Mouse (Mus musculus): ENCODE data around the gene Arl14.
A peak's percentile ranks its signal among the peaks of the same experiment; 100 is the strongest.

Gene Arl14

GRCm38 (mm10) chr3:69221806-69222501, at the start of gene Arl14:
Gene Arl14 (plus strand): TSS chr3:69222419.
- no peak for DNase-seq

DNA sequence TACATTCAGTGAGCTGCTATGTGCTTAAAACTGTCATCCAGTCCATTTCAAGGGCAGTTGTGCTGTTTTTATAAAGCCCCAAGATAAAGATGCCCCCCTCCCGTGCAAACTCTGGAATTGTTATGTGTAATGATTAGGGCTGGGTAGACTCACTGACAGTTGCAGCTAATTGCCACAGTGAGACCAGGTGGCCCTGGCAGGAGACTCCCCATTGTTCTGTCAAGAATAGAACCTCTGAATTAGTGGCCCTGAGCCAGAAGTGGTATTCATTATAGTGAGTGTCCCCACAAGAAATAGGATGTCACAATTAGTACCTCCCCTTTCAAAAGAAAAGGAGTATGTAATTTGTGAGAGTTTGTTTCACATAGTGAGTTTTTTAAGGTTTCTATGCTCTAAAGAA, 47.0 kb upstream of the Arl14 start:
- DNase-seq, result peak; percentile 32 to 38

DNA sequence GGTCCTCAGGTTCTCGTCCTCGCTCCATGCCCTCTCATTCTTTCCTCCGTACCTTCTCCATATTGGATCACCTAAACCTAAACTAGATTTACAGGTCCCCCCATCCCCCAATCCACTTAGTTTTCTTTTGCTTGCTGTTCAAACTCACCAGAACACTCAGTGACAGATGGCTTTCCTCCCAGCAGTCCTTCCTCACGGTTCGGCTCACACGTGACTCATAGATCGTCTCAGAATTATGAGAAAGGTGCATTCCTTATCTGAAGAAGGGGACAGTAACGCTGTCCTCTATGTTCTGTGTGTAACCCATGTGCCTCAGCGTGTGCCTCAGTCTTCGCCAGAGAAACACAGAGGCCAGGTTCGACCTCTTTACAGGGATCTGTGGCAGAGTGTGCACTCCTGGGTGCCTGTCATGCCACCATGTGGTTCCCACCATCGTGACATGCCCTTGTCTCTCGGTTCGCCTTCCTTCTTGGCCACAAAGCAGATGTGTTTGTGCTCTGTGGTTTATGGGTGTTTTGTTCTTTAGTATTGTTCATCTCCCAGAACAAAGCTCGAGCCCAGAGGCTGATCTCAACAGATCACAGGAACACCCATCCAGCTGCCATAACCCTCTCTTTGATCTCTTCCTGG, 44.9 kb upstream of the Arl14 start:
- peak; percentile 22 to 25 for DNase-seq

DNA sequence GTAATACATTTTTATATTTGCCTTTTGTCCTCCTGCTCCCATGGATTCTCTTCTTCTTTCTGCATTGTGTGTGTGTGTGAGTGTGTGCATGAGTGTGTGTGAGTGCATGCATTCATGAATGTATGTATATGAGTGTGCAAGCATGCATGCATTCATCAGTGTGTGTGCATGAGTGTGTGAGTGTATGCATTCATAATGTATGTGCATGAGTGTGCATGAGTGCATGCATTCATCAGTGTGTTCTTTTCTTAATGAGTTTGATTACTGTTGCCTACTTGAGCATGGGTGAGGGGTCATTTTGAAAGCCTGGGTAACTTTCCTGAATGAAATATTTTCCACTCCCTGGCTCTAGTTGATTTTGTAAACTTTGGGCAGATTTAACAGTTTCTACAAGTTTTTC, 44.3 kb upstream of the Arl14 start:
- no peak for DNase-seq

- DNase-seq, result no peak
Observed at GRCm38 (mm10) chr3:69178365-69179004, 43.7 kb upstream of the Arl14 start.

DNA sequence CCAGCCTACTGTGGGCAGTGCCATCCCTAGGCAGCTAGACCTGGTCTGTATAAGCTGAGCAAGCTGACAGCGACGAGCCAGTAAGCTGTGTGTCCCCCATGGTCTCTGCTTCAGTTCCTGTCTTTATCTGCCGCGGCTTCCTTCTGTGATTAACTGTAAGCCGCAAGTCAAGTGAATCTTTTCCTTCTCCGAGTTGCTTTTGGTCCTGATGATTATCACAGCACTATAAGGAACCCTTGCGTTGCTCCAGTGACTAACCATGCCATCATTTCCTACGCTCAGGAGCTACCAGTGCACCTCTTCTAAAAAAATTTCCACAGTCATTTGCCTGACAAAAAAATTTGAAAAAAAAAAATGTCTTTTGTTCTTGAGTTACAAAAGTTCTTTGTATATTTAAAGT, 40.7 kb upstream of the Arl14 start:
- DNase-seq, result no peak

- no peak for DNase-seq
Observed at GRCm38 (mm10) chr3:69182225-69182624, 40.0 kb upstream of the Arl14 start.

DNA sequence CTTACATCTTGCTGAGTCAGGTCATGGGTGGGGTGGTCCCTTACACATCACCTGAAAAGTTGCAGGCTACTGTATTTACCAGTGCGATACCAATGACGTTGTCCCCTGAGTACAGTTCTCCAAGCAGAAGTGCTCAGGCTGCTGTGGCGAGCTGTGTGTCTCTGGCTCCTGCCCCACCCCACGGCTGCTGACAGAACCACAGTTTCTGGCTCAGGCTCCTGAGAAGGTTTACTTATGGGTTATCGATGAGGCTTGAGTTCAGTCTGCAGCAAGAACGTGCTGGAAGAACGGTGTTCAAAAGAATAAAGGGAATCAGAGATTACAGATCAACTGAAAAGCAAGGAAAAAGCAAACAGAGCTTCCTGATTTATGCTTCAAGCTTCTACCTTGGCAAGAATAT, 37.0 kb upstream of the Arl14 start:
- no peak for DNase-seq

DNA sequence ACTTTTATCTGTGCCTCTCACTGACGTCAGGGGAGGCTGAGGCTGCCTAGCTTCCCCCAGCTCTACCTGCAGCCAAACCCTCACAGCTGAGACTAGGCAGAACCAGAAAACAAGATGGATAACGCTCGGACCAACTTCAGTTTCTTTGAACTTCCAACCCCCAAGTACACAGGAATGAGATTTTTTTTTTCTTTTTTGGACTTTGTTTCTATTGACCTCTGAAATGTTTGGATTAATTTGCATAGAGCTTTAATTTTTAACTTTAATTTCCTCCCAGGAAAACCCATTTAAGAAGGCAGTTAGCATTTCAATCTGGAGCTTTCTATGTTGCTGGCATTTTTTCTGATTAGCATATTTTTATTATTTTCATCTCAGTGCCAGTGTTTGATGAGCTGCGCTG, 36.2 kb upstream of the Arl14 start:
- no peak for DNase-seq

DNA sequence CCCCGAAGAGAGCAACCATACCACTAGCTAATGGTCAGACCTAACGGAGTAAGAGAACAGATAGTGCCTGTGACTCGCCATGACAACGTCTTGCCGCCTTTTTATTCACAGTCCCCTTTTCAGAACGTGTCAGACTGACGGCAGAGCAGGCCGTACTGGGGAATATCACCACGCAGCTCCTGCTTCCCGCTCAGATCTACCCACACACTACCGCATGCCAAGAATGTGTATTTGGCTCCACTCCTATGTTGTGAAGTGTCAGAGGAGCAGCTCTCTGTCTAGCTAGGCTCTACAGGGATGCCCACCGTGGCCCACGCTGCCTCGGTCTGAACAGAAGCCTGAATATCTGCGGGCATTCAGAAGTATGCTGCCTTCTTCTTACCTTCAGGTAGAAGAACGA, 35.6 kb upstream of the Arl14 start:
- no peak for DNase-seq

DNA sequence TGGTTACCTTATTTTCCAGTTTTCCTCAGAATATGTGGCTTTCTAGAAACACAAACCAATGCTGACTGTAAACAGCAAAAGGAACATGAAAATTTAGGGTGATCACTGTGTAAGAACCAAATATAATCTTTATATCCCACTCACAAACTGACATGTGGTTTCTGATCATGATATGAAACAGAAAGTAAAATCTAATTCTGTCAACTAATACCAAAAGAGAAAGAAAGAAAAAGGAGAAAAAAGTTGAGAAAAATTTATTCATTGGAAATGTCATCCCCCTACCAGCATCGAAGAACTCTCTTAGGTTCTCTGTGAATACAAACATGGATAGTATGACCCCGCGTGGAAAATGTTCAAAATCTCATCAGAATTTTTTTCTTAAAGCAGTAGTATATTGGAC, 29.2 kb upstream of the Arl14 start:
- no peak for DNase-seq

- no peak for DNase-seq
Observed at GRCm38 (mm10) chr3:69194496-69194895, 27.7 kb upstream of the Arl14 start.

- DNase-seq, result no peak
Observed at GRCm38 (mm10) chr3:69195251-69195650, 27.0 kb upstream of the Arl14 start.

GRCm38 (mm10) chr3:69198098-69198497, 24.1 kb upstream of the Arl14 start:
- no peak for DNase-seq

DNA sequence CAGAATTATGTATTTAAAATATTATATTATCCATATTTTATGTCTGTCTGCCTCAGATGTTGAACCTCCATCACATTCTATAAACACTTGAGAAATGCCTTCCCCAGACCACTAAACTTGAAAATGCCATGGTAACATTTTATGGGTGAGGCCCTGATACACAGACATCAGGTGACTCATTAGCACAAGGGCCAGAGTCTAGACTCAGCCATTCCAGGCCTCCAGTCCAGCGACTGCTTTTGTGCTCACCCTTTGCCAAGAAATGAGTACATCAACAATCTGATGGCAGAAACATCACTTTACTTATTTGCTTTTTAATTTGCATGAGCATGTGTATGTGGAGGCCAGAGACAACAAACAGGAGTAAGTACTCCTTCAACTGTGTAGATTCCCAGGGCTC, 22.0 kb upstream of the Arl14 start:
- DNase-seq, result no peak

- DNase-seq, result no peak
Observed at GRCm38 (mm10) chr3:69201206-69201605, 21.0 kb upstream of the Arl14 start.

DNA sequence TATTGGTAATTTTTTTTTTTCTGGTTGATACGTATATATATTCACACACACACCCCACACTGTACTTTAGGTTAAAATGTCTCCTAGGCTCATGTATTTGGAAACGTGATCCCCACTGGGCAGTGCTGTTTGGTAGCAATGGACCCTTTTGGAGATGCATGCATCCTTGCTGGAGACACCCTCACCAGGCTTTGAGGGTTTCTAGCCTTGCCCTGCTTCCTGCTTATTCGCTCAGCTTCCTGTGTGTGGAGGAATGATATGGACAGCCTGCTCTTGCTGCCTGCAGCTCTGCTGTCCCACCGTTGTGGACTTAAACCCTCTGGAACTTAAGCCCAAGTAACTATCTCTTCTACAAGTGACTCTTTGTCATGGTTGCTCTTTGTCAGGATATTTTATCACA, 19.3 kb upstream of the Arl14 start:
- DNase-seq, result no peak

- DNase-seq, result no peak
Observed at GRCm38 (mm10) chr3:69205266-69206054, 16.8 kb upstream of the Arl14 start.

- DNase-seq, result no peak
Observed at GRCm38 (mm10) chr3:69206193-69206893, 15.9 kb upstream of the Arl14 start.

DNA sequence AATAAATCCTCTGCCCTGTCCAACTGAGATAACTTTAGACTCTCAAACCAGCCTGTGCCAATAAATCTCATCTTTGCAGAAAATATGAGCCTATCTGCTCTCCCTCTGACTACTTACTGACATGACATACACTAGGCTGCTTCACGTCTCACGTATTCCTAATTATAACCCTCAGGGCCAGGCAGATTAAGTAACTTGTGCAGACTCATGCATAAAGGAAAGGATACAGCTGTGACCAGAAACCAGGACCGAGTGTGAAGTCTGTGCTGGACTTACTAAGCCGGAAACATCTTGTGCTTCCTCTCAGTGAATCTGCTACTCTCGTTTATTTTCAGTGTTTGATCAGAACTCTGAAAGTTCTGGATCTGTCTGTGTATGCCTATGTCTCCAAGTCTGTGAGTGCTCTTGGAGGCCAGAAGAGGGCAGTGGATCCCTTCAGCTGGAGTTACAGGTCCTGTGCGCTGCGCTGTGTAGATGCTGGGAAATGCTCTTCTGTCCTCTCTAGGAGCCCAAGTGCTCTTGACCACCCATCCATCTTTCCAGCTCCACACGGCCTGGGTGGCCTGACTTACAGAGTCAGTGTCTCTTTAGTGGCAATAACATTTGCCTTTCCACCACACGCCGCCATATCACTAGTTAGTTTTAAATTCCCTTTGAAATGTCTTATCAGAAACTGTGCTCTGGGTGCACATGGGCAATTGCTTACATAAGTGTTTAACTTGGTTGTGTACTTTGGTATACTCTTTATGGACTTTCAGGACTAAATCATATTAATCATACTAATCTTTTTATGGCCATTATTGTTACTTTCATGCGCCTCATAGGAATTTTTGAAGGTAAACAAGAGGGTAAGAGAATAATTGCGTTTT, 13.5 kb upstream of the Arl14 start:
- DNase-seq, result no peak

GRCm38 (mm10) chr3:69212246-69212645, 10.0 kb upstream of the Arl14 start:
- no peak for DNase-seq

DNA sequence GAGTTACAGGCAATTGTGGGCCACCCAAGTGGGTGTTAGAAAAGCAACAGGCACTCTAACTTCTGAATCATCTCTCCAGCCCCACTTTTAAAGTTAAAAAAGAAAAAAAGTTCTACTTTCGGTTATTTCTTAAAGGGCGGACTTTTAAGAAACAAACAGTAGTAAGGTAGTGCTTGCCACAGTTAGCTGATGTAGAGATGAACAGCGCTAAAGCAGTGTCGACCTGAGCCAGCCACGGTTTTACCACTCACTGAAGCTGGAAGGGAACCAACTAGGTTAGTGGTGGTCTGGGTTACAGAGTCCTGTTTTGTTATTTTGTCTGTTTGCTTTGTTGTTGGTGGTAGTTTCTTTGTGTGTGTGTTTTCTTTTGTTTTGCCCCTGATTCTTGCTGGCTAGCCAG, 8.8 kb upstream of the Arl14 start:
- no peak for DNase-seq

All from cerebellum, postnatal 36 days (tissue).